Mouse (Mus musculus): ENCODE results near the gene Cox14. TPM values are rescaled to one million over a fixed set of nuclear protein-coding genes. Genes with fewer than 3 reads are reported as not detected.

Gene Cox14
- polyA plus RNA-seq, 1 experiment from 2014 or later: 145 TPM

- 91% methylated on average over 13 of the region's 13 CpGs for WGBS
- peaks cover 93% of the 10 kb centered on the region for H3K36me3 ChIP-seq (ENCODE audit: insufficient read depth)
- no peaks in the 10 kb centered on the region for H3K4me1 ChIP-seq (ENCODE audit: insufficient read depth)
- H3K4me2 ChIP-seq: no peak overlapping the region
- no peak overlapping the region for H3K9ac ChIP-seq
- no peak overlapping the region for H3K4me3 ChIP-seq (ENCODE audit: low read depth, low read length)
- DNase-seq (no peak), ATAC-seq (ENCODE audit: insufficient read depth) (no peak)
- no peak for TF ChIP-seq CTCF (IDR thresholded peaks at IDR 0.05; ENCODE audit: low read depth)
- H3K27me3 ChIP-seq (ENCODE audit: insufficient read depth, low read length): no peaks in the 10 kb centered on the region
- no peaks in the 10 kb centered on the region for H3K9me3 ChIP-seq (ENCODE audit: low read depth, low read length)
- no peak overlapping the region for H3K27ac ChIP-seq (ENCODE audit: low read depth)
Observed at GRCm38 (mm10) chr15:99708176-99708575, 17.2 kb upstream of the Cox14 start.

GRCm38 (mm10) chr15:99710221-99711190 lies 14.9 kb upstream of the Cox14 start:
- DNase-seq: no peak
- Histone ChIP-seq H3K4me1 (ENCODE audit: insufficient read depth) (no peaks in the 10 kb centered on the region), H3K4me3 (ENCODE audit: low read depth, low read length) (no peak overlapping the region), H3K4me2 (no peak overlapping the region), H3K27ac (ENCODE audit: low read depth) (no peak overlapping the region), H3K36me3 (ENCODE audit: insufficient read depth) (peaks cover 96% of the 10 kb centered on the region), H3K9me3 (ENCODE audit: low read depth, low read length) (no peaks in the 10 kb centered on the region), H3K27me3 (ENCODE audit: insufficient read depth, low read length) (no peaks in the 10 kb centered on the region), H3K9ac (no peak overlapping the region)
- 85% methylated on average over 10 of the region's 10 CpGs for WGBS
- TF ChIP-seq CTCF (IDR thresholded peaks at IDR 0.05; ENCODE audit: low read depth): no peak
- ATAC-seq (ENCODE audit: insufficient read depth): no peak

GRCm38 (mm10) chr15:99711491-99711890 lies 13.9 kb upstream of the Cox14 start:
- ATAC-seq (ENCODE audit: insufficient read depth) (no peak), DNase-seq (no peak)
- Histone ChIP-seq H3K4me1 (ENCODE audit: insufficient read depth) (no peaks in the 10 kb centered on the region), H3K27ac (ENCODE audit: low read depth) (no peak overlapping the region), H3K36me3 (ENCODE audit: insufficient read depth) (peaks cover 88% of the 10 kb centered on the region), H3K4me3 (ENCODE audit: low read depth, low read length) (no peak overlapping the region), H3K9ac (no peak overlapping the region), H3K9me3 (ENCODE audit: low read depth, low read length) (no peaks in the 10 kb centered on the region), H3K27me3 (ENCODE audit: insufficient read depth, low read length) (no peaks in the 10 kb centered on the region), H3K4me2 (no peak overlapping the region)
- WGBS: 57% methylated on average over 3 of the region's 3 CpGs
- TF ChIP-seq CTCF (IDR thresholded peaks at IDR 0.05; ENCODE audit: low read depth): no peak

GRCm38 (mm10) chr15:99712666-99713559 lies 12.5 kb upstream of the Cox14 start:
- DNase-seq (no peak), ATAC-seq (ENCODE audit: insufficient read depth) (no peak)
- Histone ChIP-seq H3K4me2 (no peak overlapping the region), H3K27ac (ENCODE audit: low read depth) (no peak overlapping the region), H3K27me3 (ENCODE audit: insufficient read depth, low read length) (no peaks in the 10 kb centered on the region), H3K4me3 (ENCODE audit: low read depth, low read length) (no peak overlapping the region), H3K9me3 (ENCODE audit: low read depth, low read length) (no peaks in the 10 kb centered on the region), H3K9ac (no peak overlapping the region), H3K36me3 (ENCODE audit: insufficient read depth) (peaks cover 75% of the 10 kb centered on the region), H3K4me1 (ENCODE audit: insufficient read depth) (no peaks in the 10 kb centered on the region)
- WGBS: 74% methylated on average over 13 of the region's 13 CpGs
- no peak for TF ChIP-seq CTCF (IDR thresholded peaks at IDR 0.05; ENCODE audit: low read depth)

GRCm38 (mm10) chr15:99713569-99713968 lies 11.8 kb upstream of the Cox14 start:
- no peak overlapping the region for H3K27ac ChIP-seq (ENCODE audit: low read depth)
- WGBS: 93% methylated on average over 3 of the region's 3 CpGs
- no peak for DNase-seq
- no peak overlapping the region for H3K4me3 ChIP-seq (ENCODE audit: low read depth, low read length)
- H3K9me3 ChIP-seq (ENCODE audit: low read depth, low read length): no peaks in the 10 kb centered on the region
- no peaks in the 10 kb centered on the region for H3K4me1 ChIP-seq (ENCODE audit: insufficient read depth)
- no peak for TF ChIP-seq CTCF (IDR thresholded peaks at IDR 0.05; ENCODE audit: low read depth)
- 0 out of 2 replicates have a peak, but pooled peaks have one; percentile 9 for ATAC-seq (ENCODE audit: insufficient read depth)
- H3K27me3 ChIP-seq (ENCODE audit: insufficient read depth, low read length): no peaks in the 10 kb centered on the region
- H3K36me3 ChIP-seq (ENCODE audit: insufficient read depth): peaks cover 68% of the 10 kb centered on the region
- no peak overlapping the region for H3K4me2 ChIP-seq
- H3K9ac ChIP-seq: no peak overlapping the region

GRCm38 (mm10) chr15:99714206-99714605 lies 11.2 kb upstream of the Cox14 start:
- WGBS: 65% methylated on average over 4 of the region's 4 CpGs
- no peak for TF ChIP-seq CTCF (IDR thresholded peaks at IDR 0.05; ENCODE audit: low read depth)
- no peak overlapping the region for H3K9ac ChIP-seq
- no peak overlapping the region for H3K4me2 ChIP-seq
- H3K4me1 ChIP-seq (ENCODE audit: insufficient read depth): no peaks in the 10 kb centered on the region
- no peaks in the 10 kb centered on the region for H3K27me3 ChIP-seq (ENCODE audit: insufficient read depth, low read length)
- no peak overlapping the region; the same call in 1 of the 2 replicates for H3K27ac ChIP-seq (ENCODE audit: low read depth)
- ATAC-seq (ENCODE audit: insufficient read depth): no peak
- no peak for DNase-seq
- peaks cover 62% of the 10 kb centered on the region for H3K36me3 ChIP-seq (ENCODE audit: insufficient read depth)
- no peak overlapping the region for H3K4me3 ChIP-seq (ENCODE audit: low read depth, low read length)
- no peaks in the 10 kb centered on the region for H3K9me3 ChIP-seq (ENCODE audit: low read depth, low read length)

Data from lung, embryonic 14.5 days (tissue).